Mouse (Mus musculus) lung, adult 2 months (tissue): ENCODE results near the gene Ly6g5b. TPM values are rescaled to one million over a fixed set of nuclear protein-coding genes. Genes with fewer than 3 reads are reported as not detected.

Experiments used
- DNase-seq: peaks from one replicate; pipeline ENCODE4 v3.0.0; 2022
- H3K4me1 ChIP-seq: fragments of 200-500 bp; 2 replicates; pipeline ENCODE4 v1.6.1; 2011; ENCODE audit warnings: low read length; ENCODE audit not compliant: control insufficient read depth, insufficient read depth
- H3K4me3 ChIP-seq: fragments of 200-500 bp; replicated peaks from 2 replicates; pipeline ENCODE3; 2011; ENCODE audit warnings: low read depth, mild to moderate bottlenecking, control low read depth, low read length; ENCODE audit errors: extremely low read depth
- CTCF ChIP-seq: fragments of 200-500 bp; IDR thresholded peaks from 2 replicates; pipeline ENCODE4 v1.5.1; 2011; ENCODE audit warnings: mild to moderate bottlenecking, low read length, control low read depth; ENCODE audit not compliant: insufficient read depth
- POLR2A ChIP-seq: fragments of 200-500 bp; IDR thresholded peaks from 2 replicates; pipeline ENCODE4 v1.6.1; 2011; ENCODE audit warnings: low read depth, mild to moderate bottlenecking, control low read depth, low read length, borderline replicate concordance; ENCODE audit errors: extremely low read depth
- WGBS: fragments of 180-500 bp; shearing (Covaris S2); methylation state at CpG from one replicate; pipeline ENCODE4 v1.1.7; 2018; 5-methylcytosine and 5-hydroxymethylcytosine counted together
- polyA plus RNA-seq: library from polyadenylated mRNA; depleted of rRNA; stranded (reverse); fragments of >200 nt; gene quantifications from 2 replicates; pipeline ENCODE4 v1.2.3, GENCODE M21; 2012

Ly6g5b gene
- polyA plus RNA-seq, 1 experiment, result 2.0 TPM

DNA sequence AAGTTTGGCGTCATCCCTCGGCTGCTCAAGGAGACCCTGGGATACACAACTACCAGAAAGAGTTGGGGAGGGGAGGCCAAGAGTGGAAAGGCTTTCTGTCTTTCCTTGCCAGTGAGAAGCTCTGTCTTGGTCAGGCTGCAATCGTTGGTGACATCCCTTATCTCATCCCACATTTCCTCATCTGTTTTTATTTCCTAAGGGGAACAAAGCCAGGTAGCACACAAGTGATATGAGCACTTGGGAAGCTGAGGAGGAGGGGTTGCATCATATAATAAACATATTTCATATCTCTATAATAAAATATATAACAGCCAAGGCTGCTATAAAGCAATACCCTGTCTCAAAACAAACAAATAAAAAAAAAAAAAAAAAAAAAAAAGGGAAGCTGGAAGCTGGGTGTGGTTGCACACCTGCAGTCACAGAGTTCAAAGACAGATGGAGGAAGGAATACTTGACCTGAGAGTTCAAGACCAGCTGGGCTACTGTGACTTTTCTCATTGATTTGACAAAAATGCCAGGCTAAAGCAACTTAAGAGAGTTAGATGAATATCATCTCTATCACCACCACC lies 31.2 kb downstream of the Ly6g5b start:
- no peak for DNase-seq
- 62% methylated on average over 3 of the region's 3 CpGs for WGBS
- Histone ChIP-seq H3K4me3 (no peak overlapping the region), H3K4me1 (no peaks in the 10 kb centered on the region)
- TF ChIP-seq POLR2A (no peak), CTCF (no peak)

GRCm38 (mm10) chr17:35082841-35083576 lies 32.2 kb downstream of the Ly6g5b start:
- H3K4me3 ChIP-seq, result no peak overlapping the region
- no peak for DNase-seq
- no peak for TF ChIP-seq CTCF
- no peak for TF ChIP-seq POLR2A
- no peaks in the 10 kb centered on the region; the same call in 1 of the 2 replicates for H3K4me1 ChIP-seq
- 90% methylated on average over 16 of the region's 16 CpGs for WGBS

DNA sequence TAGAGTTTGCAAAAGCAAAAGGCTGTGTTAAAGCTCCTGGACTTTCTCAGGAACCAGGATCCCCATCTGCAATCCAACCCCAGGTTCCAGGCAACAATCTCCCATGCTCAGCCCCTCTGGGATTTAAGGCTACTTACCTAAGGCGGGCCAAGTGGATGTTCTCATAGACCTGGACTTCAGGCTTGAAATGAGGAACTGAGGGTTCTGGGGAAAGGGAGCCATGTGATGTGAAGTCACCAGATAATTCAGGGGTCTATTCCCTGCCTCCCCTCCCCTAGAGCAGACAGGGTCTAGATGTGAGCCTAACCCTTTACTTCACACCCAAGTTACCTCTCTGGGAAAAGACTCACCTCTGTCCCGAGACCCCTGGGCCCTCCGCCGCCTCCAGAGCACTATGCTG lies 34.5 kb downstream of the Ly6g5b start:
- 88% methylated on average over 4 of the region's 4 CpGs for WGBS
- Histone ChIP-seq H3K4me1 (no peaks in the 10 kb centered on the region; the same call in none of the 2 replicates), H3K4me3 (no peak overlapping the region)
- TF ChIP-seq CTCF (no peak), POLR2A (no peak)
- no peak for DNase-seq

DNA sequence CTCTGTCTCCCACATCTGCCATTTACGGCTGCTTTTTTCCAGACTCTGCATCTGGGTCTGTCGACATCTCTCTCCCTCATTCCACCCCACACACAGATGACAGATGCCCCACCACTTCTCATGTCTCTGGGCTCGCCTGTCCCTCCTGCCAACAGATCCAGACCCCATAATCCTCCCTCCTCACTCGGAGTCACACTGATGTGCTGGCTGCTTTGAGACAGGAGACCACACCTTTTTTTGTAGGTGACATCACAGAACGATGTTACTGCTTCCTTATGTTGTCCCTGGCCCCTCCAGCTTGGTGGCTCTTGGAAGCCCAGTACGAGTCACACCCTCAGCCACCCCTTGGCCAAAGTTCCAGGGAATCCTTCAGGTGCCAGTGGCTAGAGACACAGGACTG lies 35.0 kb downstream of the Ly6g5b start:
- no peaks in the 10 kb centered on the region; the same call in none of the 2 replicates for H3K4me1 ChIP-seq
- no peak for TF ChIP-seq POLR2A
- no peak for TF ChIP-seq CTCF
- 59% methylated on average over 6 of the region's 6 CpGs for WGBS
- no peak for DNase-seq
- H3K4me3 ChIP-seq, result no peak overlapping the region

DNA sequence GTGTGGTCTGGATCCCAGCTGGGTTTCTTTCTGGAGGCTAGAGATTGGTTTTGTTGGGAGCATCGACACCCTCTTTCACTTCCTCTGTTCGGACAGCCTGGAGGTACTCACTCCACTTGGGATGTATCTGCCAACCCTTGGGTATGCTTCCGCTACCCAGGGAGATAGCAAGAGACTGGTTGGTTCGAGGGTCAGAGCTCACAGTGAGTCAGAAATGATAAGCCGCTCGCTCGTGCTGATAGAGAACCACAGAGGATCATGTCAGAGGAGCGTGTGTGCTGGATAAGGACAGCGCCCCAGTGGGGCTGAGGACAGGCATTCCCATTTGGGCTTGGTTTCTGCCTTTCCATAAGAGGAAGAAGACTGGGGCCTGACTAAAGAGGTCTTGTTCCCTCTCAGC lies 35.5 kb downstream of the Ly6g5b start:
- Histone ChIP-seq H3K4me3 (no peak overlapping the region), H3K4me1 (no peaks in the 10 kb centered on the region; the same call in none of the 2 replicates)
- 49% methylated on average over 9 of the region's 9 CpGs for WGBS
- TF ChIP-seq POLR2A (no peak), CTCF (no peak)
- no peak for DNase-seq

- TF ChIP-seq POLR2A (peak; percentile 84; the same call in 1 of the 2 replicates), CTCF (peak; percentile 74)
- Histone ChIP-seq H3K4me3 (peak within 1 kb of the TSS; percentile 67), H3K4me1 (no peaks in the 10 kb centered on the region; the same call in none of the 2 replicates)
- peak; percentile 76 for DNase-seq
- 7% methylated on average over 14 of the region's 14 CpGs for WGBS
These were observed 37.4 kb downstream of the Ly6g5b start, which contains the start of gene Ly6g6d for GRCm38 (mm10) chr17:35077786-35078233. Gene Ly6g6d, minus strand, starts transcription at chr17:35078065.

- Histone ChIP-seq H3K4me3 (peak overlapping the region; percentile 67), H3K4me1 (no peaks in the 10 kb centered on the region; the same call in none of the 2 replicates)
- WGBS, result 22% methylated on average over 2 of the region's 2 CpGs
- peak; percentile 46 for DNase-seq
- TF ChIP-seq CTCF (no peak), POLR2A (no peak)
These were observed 37.9 kb downstream of the Ly6g5b start for GRCm38 (mm10) chr17:35077285-35077684.

GRCm38 (mm10) chr17:35076507-35077176 lies 38.6 kb downstream of the Ly6g5b start, which contains the start of gene Ly6g6e:
Gene Ly6g6e, plus strand, starts transcription at chr17:35076902.
- no peak for TF ChIP-seq CTCF
- no peak for TF ChIP-seq POLR2A
- 29% methylated on average over 10 of the region's 10 CpGs for WGBS
- Histone ChIP-seq H3K4me3 (peak within 1 kb of the TSS; percentile 67), H3K4me1 (no peaks in the 10 kb centered on the region; the same call in none of the 2 replicates)
- DNase-seq, result no peak

GRCm38 (mm10) chr17:35074097-35074496 lies 41.1 kb downstream of the Ly6g5b start:
- 54% methylated on average over 17 of the region's 17 CpGs for WGBS
- DNase-seq, result no peak
- no peak overlapping the region for H3K4me3 ChIP-seq
- no peaks in the 10 kb centered on the region; the same call in none of the 2 replicates for H3K4me1 ChIP-seq
- TF ChIP-seq CTCF (no peak), POLR2A (no peak)
